ENCODE assay signal across 23 mouse cellular contexts in the genomic region with DNA sequence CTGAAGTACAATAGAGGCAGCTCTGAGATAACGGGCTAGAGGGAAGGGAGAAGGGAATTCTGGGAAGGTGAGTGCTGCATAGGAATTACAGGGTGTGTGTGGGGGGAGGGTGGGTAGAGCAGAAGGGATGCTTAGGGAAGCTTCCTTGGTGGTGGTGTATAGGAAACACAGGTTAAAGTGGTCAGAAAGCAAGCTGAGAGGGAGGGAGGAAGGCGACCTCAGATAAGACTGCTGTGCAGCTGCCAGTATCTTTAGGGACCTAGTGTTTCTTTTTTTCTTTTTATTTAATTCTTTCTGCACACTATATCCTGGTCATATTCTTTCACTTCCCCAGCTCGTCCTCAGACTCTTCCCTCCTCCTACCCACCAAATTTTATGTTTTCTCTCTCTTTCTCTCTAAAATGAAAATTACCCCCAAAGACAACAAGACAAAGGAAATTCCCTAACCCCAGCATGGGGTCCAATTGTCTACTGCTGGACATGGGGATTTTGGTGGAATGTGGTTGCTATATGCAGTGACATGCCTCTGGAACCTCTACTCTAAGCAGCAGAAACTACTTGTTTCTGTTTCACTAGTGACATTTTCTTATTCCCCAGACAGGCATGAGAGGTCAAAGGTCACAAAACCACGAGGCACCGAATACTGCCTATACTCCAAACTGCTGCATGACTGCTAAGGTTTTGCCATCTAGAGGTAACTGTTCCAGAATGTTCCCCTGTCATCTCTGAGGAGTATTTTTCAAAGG.
DNase-seq lines count a peak whose midpoint lies in the region; ATAC-seq and TF ChIP-seq lines count a peak whose summit lies in the region.
"Had no signal": no experiment of that assay in that cellular context is flagged by ENCODE, and none has a peak within 500 bp of the region (broad histone marks: within the 10 kb centered on the region; RNA-seq: fewer than 3 reads in every experiment).

No protein-coding gene starts in this region.

- no peak overlapping the region for H3K27ac ChIP-seq in lung, postnatal 0 days (ENCODE audit: low read length)
- no peak overlapping the region for H3K27ac ChIP-seq in stomach, postnatal 0 days (replicated peaks)
- H3K27ac ChIP-seq: embryonic facial prominence, embryonic 15.5 days; gastrocnemius, adult 2 months; heart, embryonic 13.5 days; hindbrain, embryonic 15.5 days; limb, embryonic 15.5 days; midbrain, embryonic 12.5 days; neural tube, embryonic 15.5 days; stomach, embryonic 15.5 days had no signal

- no peaks in the 10 kb centered on the region for H3K4me1 ChIP-seq in lung, postnatal 0 days (ENCODE audit: insufficient read depth, low read depth, low read length)
- no peaks in the 10 kb centered on the region for H3K4me1 ChIP-seq in stomach, postnatal 0 days (replicated peaks; ENCODE audit: control insufficient read depth, insufficient read depth)
- H3K4me1 ChIP-seq: embryonic facial prominence, embryonic 15.5 days; hindbrain, embryonic 15.5 days; midbrain, embryonic 12.5 days; neural tube, embryonic 15.5 days; stomach, embryonic 15.5 days had no signal

- no peak overlapping the region for H3K4me3 ChIP-seq in lung, postnatal 0 days (ENCODE audit: low read depth, low read length)
- H3K4me3 ChIP-seq in stomach, postnatal 0 days (ENCODE audit: low read depth, low read length) = no peak overlapping the region
- H3K4me3 ChIP-seq: embryonic facial prominence, embryonic 15.5 days; gastrocnemius, adult 2 months; heart, embryonic 13.5 days; hindbrain, embryonic 15.5 days; limb, embryonic 15.5 days; midbrain, embryonic 12.5 days; neural tube, embryonic 15.5 days; stomach, embryonic 15.5 days had no signal

- no peaks in the 10 kb centered on the region for H3K27me3 ChIP-seq in lung, postnatal 0 days (replicated peaks; ENCODE audit: insufficient read depth, low read length)
- H3K27me3 ChIP-seq in stomach, postnatal 0 days (ENCODE audit: control insufficient read depth, insufficient read depth, low read length) = no peaks in the 10 kb centered on the region
- H3K27me3 ChIP-seq: embryonic facial prominence, embryonic 15.5 days; heart, embryonic 13.5 days; hindbrain, embryonic 15.5 days; limb, embryonic 15.5 days; midbrain, embryonic 12.5 days; neural tube, embryonic 15.5 days; stomach, embryonic 15.5 days had no signal

- no peak overlapping the region for H3K9ac ChIP-seq in lung, postnatal 0 days (replicated peaks; ENCODE audit: low read depth)
- no peak overlapping the region for H3K9ac ChIP-seq in stomach, postnatal 0 days (ENCODE audit: low read length)
- H3K9ac ChIP-seq: embryonic facial prominence, embryonic 15.5 days; heart, embryonic 13.5 days; hindbrain, embryonic 15.5 days; limb, embryonic 15.5 days; midbrain, embryonic 12.5 days; neural tube, embryonic 15.5 days; stomach, embryonic 15.5 days had no signal

- no peak for TF ChIP-seq CTCF in lung, postnatal 0 days (IDR thresholded peaks at IDR 0.05)
- TF ChIP-seq CTCF in stomach, postnatal 0 days (IDR thresholded peaks at IDR 0.05; ENCODE audit: low read depth) = no peak

- peak; percentile 24 for DNase-seq in CD4-positive, CD25-positive, alpha-beta regulatory T cell, adult 2 months (ENCODE audit: low read depth, low spot score)
- DNase-seq in Muller cell, postnatal 12 days (ENCODE audit: inconsistent ontology term) = peak; percentile 34
- peak; percentile 10 for DNase-seq in embryo, embryonic 9.5 days (ENCODE audit: extremely low spot score)
- DNase-seq in lung, postnatal 0 days (ENCODE audit: low spot score) = no peak
- DNase-seq in left cerebral cortex, postnatal 25 days (ENCODE audit: low spot score in 2 of 2) = no peak
- no peak for DNase-seq in stomach, postnatal 0 days (ENCODE audit: low spot score)
- DNase-seq: cerebellum, adult 18-20 months; gastrocnemius, adult 2 months; heart, adult 11 months; kidney, adult 2 months; kidney, postnatal 10 days; layer of hippocampus, postnatal 36 days; right cerebral cortex, postnatal 14 days; spleen, adult 18-20 months had no signal

- intact Hi-C loops in left cerebral cortex, postnatal 25 days (cut with DNase I) = no loop called here

- 51% methylated on average over 5 of the region's 5 CpGs for WGBS in lung, postnatal 0 days
- 50% methylated on average over 5 of the region's 5 CpGs for WGBS in stomach, postnatal 0 days

- no peak overlapping the region for H3K4me2 ChIP-seq in lung, postnatal 0 days (replicated peaks; ENCODE audit: low read depth, low read length)
- no peak overlapping the region for H3K4me2 ChIP-seq in stomach, postnatal 0 days (replicated peaks; ENCODE audit: low read depth)
- H3K4me2 ChIP-seq: embryonic facial prominence, embryonic 15.5 days; heart, embryonic 13.5 days; hindbrain, embryonic 15.5 days; limb, embryonic 15.5 days; midbrain, embryonic 12.5 days; neural tube, embryonic 15.5 days; stomach, embryonic 15.5 days had no signal

- H3K9me3 ChIP-seq in lung, postnatal 0 days (ENCODE audit: low read length) = no peaks in the 10 kb centered on the region
- no peaks in the 10 kb centered on the region for H3K9me3 ChIP-seq in stomach, postnatal 0 days (ENCODE audit: control insufficient read depth, low read length)
- H3K9me3 ChIP-seq: embryonic facial prominence, embryonic 15.5 days; G1E; heart, embryonic 13.5 days; hindbrain, embryonic 15.5 days; limb, embryonic 15.5 days; midbrain, embryonic 12.5 days; neural tube, embryonic 15.5 days; stomach, embryonic 15.5 days had no signal

- no peaks in the 10 kb centered on the region for H3K36me3 ChIP-seq in lung, postnatal 0 days (ENCODE audit: insufficient read depth, low read length)
- H3K36me3 ChIP-seq in stomach, postnatal 0 days (ENCODE audit: control insufficient read depth, insufficient read depth, low read length) = no peaks in the 10 kb centered on the region
- H3K36me3 ChIP-seq: embryonic facial prominence, embryonic 15.5 days; G1E; heart, embryonic 13.5 days; hindbrain, embryonic 15.5 days; limb, embryonic 15.5 days; midbrain, embryonic 12.5 days; neural tube, embryonic 15.5 days; stomach, embryonic 15.5 days had no signal

- no peak for TF ChIP-seq EP300 in lung, postnatal 0 days (IDR thresholded peaks at IDR 0.05)
- no peak for TF ChIP-seq EP300 in stomach, postnatal 0 days (optimal IDR thresholded peaks at IDR 0.05)

- ATAC-seq in megakaryocyte-erythroid progenitor cell, adult 5-6 weeks (replicated peaks; ENCODE audit: low FRiP score, low TSS enrichment, poor library complexity, severe bottlenecking) = peak; percentile 84
- no peak for ATAC-seq in lung, postnatal 0 days
- no peak for ATAC-seq in stomach, postnatal 0 days (ENCODE audit: low FRiP score, low TSS enrichment)

Comparison
In these comparisons a context has a peak if more than half of its experiments do, and no peak if none do; other contexts are left out.
1. DNase-seq: peak in CD4-positive, CD25-positive, alpha-beta regulatory T cell, adult 2 months (single experiment), Muller cell, postnatal 12 days (single experiment) and embryo, embryonic 9.5 days (single experiment); none in lung, postnatal 0 days (single experiment), left cerebral cortex, postnatal 25 days (0 of 2) and stomach, postnatal 0 days (single experiment).